Comparison of ENCODE assay signal across 15 mouse cellular contexts in genomic region chr8:120993738-120994137, GRCm38 (mm10).
"Had no signal": no experiment of that assay in that cellular context is flagged by ENCODE, and none has a peak within 500 bp of the region (broad histone marks: within the 10 kb centered on the region; RNA-seq: fewer than 3 reads in every experiment).

No protein-coding gene starts in this region.

- H3K27ac ChIP-seq: liver, embryonic 15.5 days; macrophage; midbrain, embryonic 12.5 days had no signal

- H3K27me3 ChIP-seq: liver, embryonic 15.5 days; midbrain, embryonic 12.5 days had no signal

- H3K4me3 ChIP-seq: liver, embryonic 15.5 days; megakaryocyte, embryonic 14.5 days; midbrain, embryonic 12.5 days had no signal

- H3K4me2 ChIP-seq: liver, embryonic 11.5 days; liver, embryonic 15.5 days; midbrain, embryonic 12.5 days had no signal

- H3K9ac ChIP-seq: liver, embryonic 15.5 days; midbrain, embryonic 12.5 days had no signal

- H3K9me3 ChIP-seq: liver, embryonic 15.5 days; megakaryocyte, embryonic 14.5 days; midbrain, embryonic 12.5 days had no signal

- H3K4me1 ChIP-seq: liver, embryonic 15.5 days; megakaryocyte, embryonic 14.5 days; midbrain, embryonic 12.5 days had no signal

- H3K36me3 ChIP-seq: liver, embryonic 15.5 days; midbrain, embryonic 12.5 days had no signal

- ATAC-seq: intestine, embryonic 16.5 days; lung, postnatal 0 days; midbrain, embryonic 16.5 days had no signal

- DNase-seq: kidney, adult 2 months; kidney, postnatal 36 days; layer of hippocampus, adult 9-11 months; layer of hippocampus, postnatal 36 days; right cerebral cortex, adult 18-20 months; right cerebral cortex, postnatal 25 days; thymus, postnatal 4 days had no signal
